Mouse (Mus musculus) heart, postnatal 0 days (tissue): ENCODE data around the gene Dop1b. TPM values are rescaled to one million over a fixed set of nuclear protein-coding genes. Genes with fewer than 3 reads are reported as not detected.

Source experiments
- ATAC-seq: fragments of 200-750 bp; cut with Nextera tagmentation; 2 replicates; pipeline ENCODE4 v1.8.0; 2017; ENCODE audit warnings: low read depth, moderate number of reproducible peaks, moderate library complexity; ENCODE audit not compliant: insufficient read depth
- DNase-seq: peaks from one replicate; pipeline ENCODE4 v3.0.0-alpha.2; 2016; ENCODE audit warnings: low spot score
- H3K27ac ChIP-seq: fragments of 300-500 bp; sonication (generic); 2 replicates; pipeline ENCODE4 v1.5.1; 2014; ENCODE audit warnings: low read depth, mild to moderate bottlenecking
- H3K27me3 ChIP-seq: fragments of 300-500 bp; sonication (generic); 2 replicates; pipeline ENCODE4 v1.6.1; 2014; ENCODE audit warnings: low read length, mixed read lengths; ENCODE audit not compliant: control insufficient read depth, insufficient read depth
- H3K36me3 ChIP-seq: fragments of 300-500 bp; sonication (generic); replicated peaks from 2 replicates; pipeline ENCODE4 v1.6.1; 2014; ENCODE audit warnings: low read length, mixed read lengths; ENCODE audit not compliant: control insufficient read depth, insufficient read depth
- H3K4me1 ChIP-seq: fragments of 300-500 bp; sonication (generic); 2 replicates; pipeline ENCODE4 v1.6.1; 2014; ENCODE audit warnings: antibody characterized with exemption; ENCODE audit not compliant: control insufficient read depth, insufficient read depth
- H3K4me2 ChIP-seq: fragments of 300-500 bp; sonication (generic); 2 replicates; pipeline ENCODE4 v1.6.1; 2014; ENCODE audit warnings: low read depth, mild to moderate bottlenecking, low read length, moderate library complexity
- H3K4me3 ChIP-seq: fragments of 300-500 bp; sonication (generic); 2 replicates; pipeline ENCODE4 v1.5.1; 2014; ENCODE audit warnings: low read depth, low read length
- H3K9ac ChIP-seq: fragments of 300-500 bp; sonication (generic); replicated peaks from 2 replicates; pipeline ENCODE4 v1.6.1; 2014; ENCODE audit warnings: low read depth, low read length, mixed read lengths
- H3K9me3 ChIP-seq: fragments of 300-500 bp; sonication (generic); replicated peaks from 2 replicates; pipeline ENCODE4 v1.6.1; 2016; ENCODE audit warnings: low read length; ENCODE audit not compliant: control insufficient read depth
- CTCF ChIP-seq: IDR thresholded peaks from 2 replicates; pipeline ENCODE4 v1.5.1; 2016; ENCODE audit warnings: antibody characterized with exemption, control low read depth, low read depth
- EP300 ChIP-seq: IDR thresholded peaks from 2 replicates; pipeline ENCODE4 v1.6.1; 2016; ENCODE audit warnings: antibody characterized with exemption, low read depth
- WGBS: fragments of 180-500 bp; shearing (Covaris S2); extraction: QIAGEN DNeasy Blood & Tissue Kit; methylation state at CpG from one replicate; pipeline ENCODE4 v1.1.7; 2014; 5-methylcytosine and 5-hydroxymethylcytosine counted together
- polyA plus RNA-seq: library from polyadenylated mRNA; unstranded; fragments of >200 nt; fragmentation: Nextera tagmentation; extraction: Ambion mirVana; gene quantifications from 2 replicates; pipeline ENCODE4 v1.2.1, GENCODE M21; 2015
- total RNA-seq: library from RNA; depleted of rRNA; stranded (reverse); fragments of >200 nt; gene quantifications from 2 replicates; pipeline ENCODE4 v1.2.3, GENCODE M21; 2014; ENCODE audit warnings: low replicate concordance

Gene Dop1b
- total and polyA plus RNA-seq, 2 experiments from 2014 or later, result 6.0 to 13.2 TPM

- no peak overlapping the region for H3K4me2 ChIP-seq
- no peak overlapping the region for H3K27ac ChIP-seq
- H3K4me3 ChIP-seq, result no peak overlapping the region
- no peaks in the 10 kb centered on the region for H3K36me3 ChIP-seq
- H3K4me1 ChIP-seq, result peaks cover 15% of the 10 kb centered on the region
- WGBS, result 76% methylated on average over 5 of the region's 5 CpGs
- DNase-seq (no peak), ATAC-seq (no peak)
- no peak overlapping the region for H3K9ac ChIP-seq
- H3K27me3 ChIP-seq, result no peaks in the 10 kb centered on the region
- H3K9me3 ChIP-seq, result no peaks in the 10 kb centered on the region
- no peak for TF ChIP-seq CTCF
- TF ChIP-seq EP300, result no peak
Observed at GRCm38 (mm10) chr16:93830916-93831315, 119.2 kb downstream of the Dop1b start.

- TF ChIP-seq EP300, result 0 out of 2 replicates have a peak, but pooled peaks have one; percentile 51
- TF ChIP-seq CTCF, result no peak
- H3K4me2 ChIP-seq, result peak within 1 kb of the TSS; percentile 92
- WGBS, result 12% methylated on average over 52 of the region's 55 CpGs
- H3K9ac ChIP-seq, result peak within 1 kb of the TSS; percentile 95
- ATAC-seq, result peak; percentile 97
- H3K9me3 ChIP-seq, result no peaks in the 10 kb centered on the region
- no peaks in the 10 kb centered on the region for H3K36me3 ChIP-seq
- DNase-seq, result peak; percentile 98
- peak within 1 kb of the TSS; percentile 78 for H3K4me3 ChIP-seq
- H3K27ac ChIP-seq, result peak within 1 kb of the TSS; percentile 98
- peaks cover 15% of the 10 kb centered on the region for H3K4me1 ChIP-seq
- H3K27me3 ChIP-seq, result no peaks in the 10 kb centered on the region
Observed at GRCm38 (mm10) chr16:93831627-93832395, 120.1 kb downstream of the Dop1b start, which contains the start of gene Morc3. Gene Morc3, plus strand, starts transcription at chr16:93832121.

- TF ChIP-seq EP300 (no peak), CTCF (no peak)
- peak overlapping the region; percentile 95 for H3K9ac ChIP-seq
- no peaks in the 10 kb centered on the region for H3K9me3 ChIP-seq
- H3K27ac ChIP-seq, result peak overlapping the region; percentile 98
- H3K4me3 ChIP-seq, result peak overlapping the region; percentile 78
- peak; percentile 57 for ATAC-seq
- DNase-seq, result peak; percentile 25
- H3K36me3 ChIP-seq, result no peaks in the 10 kb centered on the region
- no peaks in the 10 kb centered on the region for H3K27me3 ChIP-seq
- H3K4me1 ChIP-seq, result peaks cover 15% of the 10 kb centered on the region
- under 1% methylated on average over 62 of the region's 69 CpGs for WGBS
- peak overlapping the region; percentile 92 for H3K4me2 ChIP-seq
Observed at GRCm38 (mm10) chr16:93832451-93833276, 121.0 kb downstream of the Dop1b start.

- Histone ChIP-seq H3K36me3 (no peaks in the 10 kb centered on the region), H3K4me3 (peak overlapping the region; percentile 78; the same call in 1 of the 2 replicates), H3K27me3 (no peaks in the 10 kb centered on the region), H3K27ac (peak overlapping the region; percentile 46; the same call in 1 of the 2 replicates), H3K4me2 (peak overlapping the region; percentile 92), H3K4me1 (peaks cover 15% of the 10 kb centered on the region), H3K9me3 (no peaks in the 10 kb centered on the region), H3K9ac (no peak overlapping the region)
- TF ChIP-seq CTCF, result no peak
- no peak for TF ChIP-seq EP300
- no peak for DNase-seq
- no peak for ATAC-seq
- 94% methylated on average over 6 of the region's 6 CpGs for WGBS
Observed at GRCm38 (mm10) chr16:93833551-93833950, 121.8 kb downstream of the Dop1b start.

- Histone ChIP-seq H3K9me3 (0 out of 2 replicates have a peak, but pooled peaks cover 3% of the 10 kb centered on the region), H3K4me1 (peaks cover 15% of the 10 kb centered on the region), H3K27me3 (no peaks in the 10 kb centered on the region), H3K27ac (peak overlapping the region; percentile 46; the same call in 1 of the 2 replicates), H3K9ac (no peak overlapping the region), H3K4me2 (no peak overlapping the region), H3K4me3 (no peak overlapping the region), H3K36me3 (no peaks in the 10 kb centered on the region)
- no peak for DNase-seq
- WGBS, result 47% methylated on average over 2 of the region's 2 CpGs
- TF ChIP-seq CTCF (no peak), EP300 (no peak)
- no peak for ATAC-seq
Observed at GRCm38 (mm10) chr16:93834076-93834475, 122.4 kb downstream of the Dop1b start.
